Mouse (Mus musculus): ENCODE measurements around the gene Mansc1.
"Not testable (repeated sequence)": the region's sequence is repeated elsewhere in the genome, so short reads cannot be mapped to it uniquely, and the experiment has no call there.

Gene Mansc1

GRCm38 (mm10) chr6:134631947-134632687, at the start of gene Mansc1:
Gene Mansc1, minus strand, starts transcription at chr6:134632488.
- DNase-seq (ENCODE audit: low spot score) = peak; percentile 29

GRCm38 (mm10) chr6:134679330-134679729, 47.0 kb upstream of the Mansc1 start:
- not testable (repeated sequence) for DNase-seq (ENCODE audit: low spot score)

- DNase-seq (ENCODE audit: low spot score) = no peak
These were observed 45.7 kb upstream of the Mansc1 start for GRCm38 (mm10) chr6:134678037-134678436.

GRCm38 (mm10) chr6:134677504-134677903, 45.2 kb upstream of the Mansc1 start:
- no peak for DNase-seq (ENCODE audit: low spot score)

GRCm38 (mm10) chr6:134673712-134674111, 41.4 kb upstream of the Mansc1 start:
- DNase-seq (ENCODE audit: low spot score) = not testable (repeated sequence)

- DNase-seq (ENCODE audit: low spot score) = no peak
These were observed 38.7 kb upstream of the Mansc1 start for GRCm38 (mm10) chr6:134670881-134671411.

GRCm38 (mm10) chr6:134669179-134669865, 37.0 kb upstream of the Mansc1 start:
- no peak for DNase-seq (ENCODE audit: low spot score)

GRCm38 (mm10) chr6:134668519-134668918, 36.2 kb upstream of the Mansc1 start:
- no peak for DNase-seq (ENCODE audit: low spot score)

GRCm38 (mm10) chr6:134665817-134666216, 33.5 kb upstream of the Mansc1 start:
- DNase-seq (ENCODE audit: low spot score) = no peak

GRCm38 (mm10) chr6:134664573-134664972, 32.3 kb upstream of the Mansc1 start:
- no peak for DNase-seq (ENCODE audit: low spot score)

GRCm38 (mm10) chr6:134660714-134661406, 28.6 kb upstream of the Mansc1 start:
- DNase-seq (ENCODE audit: low spot score) = no peak

- DNase-seq (ENCODE audit: low spot score) = peak; percentile 54
These were observed 27.0 kb upstream of the Mansc1 start for GRCm38 (mm10) chr6:134659108-134659958.

- DNase-seq (ENCODE audit: low spot score) = no peak
These were observed 24.2 kb upstream of the Mansc1 start for GRCm38 (mm10) chr6:134656527-134656926.

GRCm38 (mm10) chr6:134648356-134648755, 16.1 kb upstream of the Mansc1 start:
- DNase-seq (ENCODE audit: low spot score) = peak; percentile 53

GRCm38 (mm10) chr6:134647621-134648020, 15.3 kb upstream of the Mansc1 start:
- no peak for DNase-seq (ENCODE audit: low spot score)

GRCm38 (mm10) chr6:134646835-134647234, 14.5 kb upstream of the Mansc1 start:
- no peak for DNase-seq (ENCODE audit: low spot score)

- DNase-seq (ENCODE audit: low spot score) = no peak
These were observed 11.0 kb upstream of the Mansc1 start for GRCm38 (mm10) chr6:134643296-134643695.

GRCm38 (mm10) chr6:134641738-134642446, 9.6 kb upstream of the Mansc1 start:
- DNase-seq (ENCODE audit: low spot score) = no peak

GRCm38 (mm10) chr6:134640485-134641475, 8.5 kb upstream of the Mansc1 start:
- DNase-seq (ENCODE audit: low spot score) = peak; percentile 94

- DNase-seq (ENCODE audit: low spot score) = no peak
These were observed 7.6 kb upstream of the Mansc1 start for GRCm38 (mm10) chr6:134639900-134640299.
